Mouse (Mus musculus): ENCODE results near the gene Parp4.

- TF ChIP-seq CTCF (IDR thresholded peaks at IDR 0.05; ENCODE audit: low read depth, low read length) = no peak
- TF ChIP-seq POLR2A (IDR thresholded peaks at IDR 0.05; ENCODE audit: borderline replicate concordance, low read depth, low read length) = no peak
Measured at GRCm38 (mm10) chr14:56605136-56605535, 29.7 kb downstream of the Parp4 start.
